Mouse (Mus musculus) CH12.LX (cell line): ENCODE measurements around the gene Olfr1495. TPM values are rescaled to one million over a fixed set of nuclear protein-coding genes. Genes with fewer than 3 reads are reported as not detected.
A peak's percentile ranks its signal among the peaks of the same experiment; 100 is the strongest.
"Not testable (repeated sequence)": the region's sequence is repeated elsewhere in the genome, so short reads cannot be mapped to it uniquely, and the experiment has no call there.

Experiments used
- DNase-seq: peaks from one replicate; pipeline ENCODE4 v3.0.0-alpha.2; 2013; ENCODE audit errors: extremely low read depth
- H3K27ac ChIP-seq: 2 replicates; pipeline ENCODE4 v1.5.1; 2012; ENCODE audit warnings: low read depth, mild to moderate bottlenecking, control low read depth, moderate library complexity; ENCODE audit not compliant: insufficient read depth
- H3K27me3 ChIP-seq: replicated peaks from 2 replicates; pipeline ENCODE3; 2012; ENCODE audit warnings: inconsistent platforms
- H3K36me3 ChIP-seq, 2 experiments: replicated peaks in 1 of 2; 2 replicates each; pipeline versions ENCODE3 to v1.6.1; 2012; ENCODE audit warnings: inconsistent platforms in 1 of 2, low read length in 1 of 2, mild to moderate bottlenecking in 1 of 2, mixed read lengths in 1 of 2, moderate library complexity in 1 of 2; ENCODE audit not compliant: control insufficient read depth in 1 of 2, insufficient read depth in 1 of 2
- H3K4me1 ChIP-seq, 2 experiments: 2 replicates each; pipeline ENCODE4 v1.6.1; 2012; ENCODE audit warnings: inconsistent platforms in 1 of 2, moderate library complexity in 1 of 2; ENCODE audit not compliant: insufficient read depth in 2 of 2, control insufficient read depth in 1 of 2
- H3K4me2 ChIP-seq: 2 replicates; pipeline ENCODE4 v1.6.1; 2012; ENCODE audit warnings: low read depth, mild to moderate bottlenecking, control low read depth; ENCODE audit not compliant: poor library complexity, insufficient read depth, severe bottlenecking
- H3K4me3 ChIP-seq, 3 experiments: fragments of 150-350 bp in 1 of 3; sonication (generic) in 1 of 3; replicated peaks in 1 of 3; 2 replicates each; pipeline versions ENCODE3 to v1.5.1; 2011 to 2012; ENCODE audit warnings: low read depth in 2 of 3, low read length in 2 of 3, mild to moderate bottlenecking in 2 of 3, moderate library complexity in 2 of 3, control low read depth in 1 of 3, improper control_type of control experiment in 1 of 3, inconsistent platforms in 1 of 3, mixed read lengths in 1 of 3; ENCODE audit not compliant: poor library complexity in 1 of 3
- H3K79me2 ChIP-seq: replicated peaks from 2 replicates; pipeline ENCODE4 v1.6.1; 2012; ENCODE audit warnings: mild to moderate bottlenecking, moderate library complexity; ENCODE audit not compliant: control insufficient read depth, poor library complexity, insufficient read depth, severe bottlenecking; ENCODE audit errors: extremely low read depth
- H3K9ac ChIP-seq: 2 replicates; pipeline ENCODE4 v1.6.1; 2012; ENCODE audit warnings: low read depth, mild to moderate bottlenecking, control low read depth, moderate library complexity; ENCODE audit not compliant: insufficient read depth
- H3K9me3 ChIP-seq: replicated peaks from 2 replicates; pipeline ENCODE3; 2012; ENCODE audit warnings: low read length, inconsistent platforms, mixed read lengths
- CHD1 ChIP-seq: IDR thresholded peaks from 2 replicates; pipeline ENCODE4 v1.6.1; 2012; ENCODE audit warnings: low read depth, low read length, improper control_type of control experiment, inconsistent platforms
- CTCF ChIP-seq, 2 experiments: IDR thresholded peaks in 1 of 2; conservative IDR thresholded peaks in 1 of 2; 2 replicates each; pipeline ENCODE4 v1.5.1; 2011 to 2012; ENCODE audit warnings: low read depth in 2 of 2, low read length in 2 of 2, improper control_type of control experiment in 1 of 2, inconsistent platforms in 1 of 2, mild to moderate bottlenecking in 1 of 2, moderate library complexity in 1 of 2
- ELF1 ChIP-seq: IDR thresholded peaks from 2 replicates; pipeline ENCODE4 v1.6.1; 2014; ENCODE audit warnings: low read depth, mild to moderate bottlenecking, inconsistent platforms, low read length, improper control_type of control experiment
- JUN ChIP-seq: IDR thresholded peaks from 2 replicates; pipeline ENCODE4 v1.6.1; 2011; ENCODE audit warnings: low read depth, mild to moderate bottlenecking, low read length, improper control_type of control experiment, moderate library complexity; ENCODE audit not compliant: insufficient read depth
- JUND ChIP-seq: conservative IDR thresholded peaks from 2 replicates; pipeline ENCODE4 v1.6.1; 2011; ENCODE audit warnings: low read depth, low read length, improper control_type of control experiment
- MAZ ChIP-seq: IDR thresholded peaks from 2 replicates; pipeline ENCODE4 v1.6.1; 2012; ENCODE audit warnings: low read depth, mild to moderate bottlenecking, inconsistent platforms, low read length, improper control_type of control experiment, moderate library complexity
- MEF2A ChIP-seq: IDR thresholded peaks from 2 replicates; pipeline ENCODE4 v1.6.1; 2014; ENCODE audit warnings: low read depth, mild to moderate bottlenecking, inconsistent platforms, low read length, improper control_type of control experiment, borderline replicate concordance
- PAX5 ChIP-seq: IDR thresholded peaks from 2 replicates; pipeline ENCODE4 v1.6.1; 2012; ENCODE audit warnings: low read length, inconsistent platforms, mixed read lengths
- POLR2AphosphoS2 ChIP-seq: IDR thresholded peaks from 2 replicates; pipeline ENCODE4 v1.6.1; 2011; ENCODE audit warnings: low read depth, low read length, improper control_type of control experiment
- RAD21 ChIP-seq: IDR thresholded peaks from 2 replicates; pipeline ENCODE4 v1.6.1; 2011; ENCODE audit warnings: low read depth, mild to moderate bottlenecking, low read length, improper control_type of control experiment, moderate library complexity
- SIN3A ChIP-seq: IDR thresholded peaks from 2 replicates; pipeline ENCODE4 v1.6.1; 2012; ENCODE audit warnings: low read length, improper control_type of control experiment, inconsistent platforms
- SMC3 ChIP-seq: IDR thresholded peaks from 2 replicates; pipeline ENCODE4 v1.6.1; 2011; ENCODE audit warnings: low read depth, low read length, improper control_type of control experiment
- UBTF ChIP-seq: IDR thresholded peaks from 2 replicates; pipeline ENCODE4 v1.6.1; 2012; ENCODE audit warnings: low read depth, mild to moderate bottlenecking, inconsistent platforms, low read length, improper control_type of control experiment, moderate library complexity
- ZMIZ1 ChIP-seq: IDR thresholded peaks from 2 replicates; pipeline ENCODE4 v1.6.1; 2012; ENCODE audit warnings: low read depth, mild to moderate bottlenecking, inconsistent platforms, low read length, improper control_type of control experiment
- dilution Hi-C: fragments of 300-500 bp; cut with MboI; formaldehyde crosslinking; loops from 2 replicates; pipeline ENCODE4 v1.14.3; 2020; ENCODE audit warnings: low sequenced_read_pairs; ENCODE audit not compliant: extremely low pct_unique_long_range_greater_than_20kb, extremely low pct_ligation_motif_present
- in situ Hi-C: fragments of 300-500 bp; cut with MboI; formaldehyde crosslinking; loops from 3 replicates; pipeline ENCODE4 v1.14.3; 2019; ENCODE audit warnings: low sequenced_read_pairs, low pct_ligation_motif_present, low pct_unique_long_range_greater_than_20kb, mixed read lengths
- polyA plus RNA-seq: library from polyadenylated mRNA; unstranded; fragments of >175 nt; gene quantifications from 2 replicates; pipeline ENCODE4 v1.2.1, GENCODE M21; 2012; ENCODE audit warnings: low read depth; ENCODE audit not compliant: insufficient read length
- total RNA-seq, 2 experiments: library from RNA; depleted of rRNA; stranded (reverse); fragments of 300-350 nt in 1 of 2; fragments of >200 nt in 1 of 2; gene quantifications; 2 replicates each; pipeline ENCODE4 v1.2.3; 2012 to 2014

Olfr1495 gene
- total and polyA plus RNA-seq, 3 experiments: not detected

DNA sequence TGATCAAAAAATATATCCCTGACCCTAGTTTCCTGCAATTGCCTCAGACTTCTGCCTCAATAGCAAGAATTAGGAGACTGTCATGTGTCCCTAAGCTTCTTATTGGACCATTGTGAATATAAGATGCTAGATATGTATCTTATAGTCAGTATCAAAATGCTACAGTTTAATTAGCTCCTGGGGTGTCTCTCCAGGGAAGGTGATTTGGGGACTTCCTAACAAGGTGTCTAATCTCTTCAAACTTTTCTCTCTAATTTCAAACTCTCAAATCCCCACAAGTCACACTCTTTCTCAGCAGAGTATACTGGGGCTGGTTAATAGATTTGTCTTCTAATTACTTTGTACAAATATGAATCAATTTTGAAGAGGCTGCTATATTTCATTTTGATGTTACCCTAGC, 33.7 kb downstream of the Olfr1495 start, which contains the start of gene Olfr1497:
Olfr1497 (minus strand) TSS at position 101 of the 400 bp plus-strand sequence.
- Histone ChIP-seq H3K36me3 (no peaks in the 10 kb centered on the region), H3K4me3 (no peak within 1 kb of the TSS), H3K27ac (no peak within 1 kb of the TSS), H3K79me2 (no peaks in the 10 kb centered on the region), H3K9ac (no peak within 1 kb of the TSS), H3K4me2 (no peak within 1 kb of the TSS), H3K9me3 (no peaks in the 10 kb centered on the region), H3K27me3 (no peaks in the 10 kb centered on the region), H3K4me1 (no peaks in the 10 kb centered on the region)
- TF ChIP-seq ELF1: no peak
- TF ChIP-seq MEF2A: no peak
- no peak for TF ChIP-seq JUND
- no peak for TF ChIP-seq RAD21
- no peak for TF ChIP-seq JUN
- no peak for TF ChIP-seq PAX5
- TF ChIP-seq MAZ: no peak
- TF ChIP-seq CHD1: no peak
- TF ChIP-seq SIN3A: no peak
- TF ChIP-seq POLR2AphosphoS2: no peak
- no peak for TF ChIP-seq ZMIZ1
- dilution Hi-C loops (no loop called here), in situ Hi-C loops (no loop called here)
- no peak for DNase-seq

DNA sequence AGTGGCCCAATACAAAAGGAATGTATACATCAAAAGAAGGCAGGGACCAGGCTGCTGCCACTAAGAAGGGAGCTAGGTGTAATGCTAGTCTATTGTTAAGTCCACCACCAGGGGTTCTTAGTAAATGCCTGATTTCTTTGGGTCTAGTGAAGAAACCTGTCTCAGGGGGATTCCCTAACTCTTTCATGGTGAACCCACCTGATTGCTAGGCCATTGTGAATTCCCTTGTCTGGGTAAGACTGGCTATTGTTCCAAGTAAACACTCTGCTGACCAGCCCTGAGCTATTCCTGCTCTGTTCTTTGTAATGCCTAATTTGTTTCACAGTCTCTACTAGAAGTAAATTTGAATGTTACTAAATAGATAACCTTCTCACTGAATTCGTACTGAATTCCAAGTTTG, 41.1 kb downstream of the Olfr1495 start:
- H3K4me2 ChIP-seq, H3K27me3 ChIP-seq, H3K79me2 ChIP-seq, H3K36me3 ChIP-seq, H3K9me3 ChIP-seq, H3K4me1 ChIP-seq, H3K9ac ChIP-seq, H3K4me3 ChIP-seq, DNase-seq, dilution Hi-C loops, in situ Hi-C loops, H3K27ac ChIP-seq: not testable (repeated sequence)

DNA sequence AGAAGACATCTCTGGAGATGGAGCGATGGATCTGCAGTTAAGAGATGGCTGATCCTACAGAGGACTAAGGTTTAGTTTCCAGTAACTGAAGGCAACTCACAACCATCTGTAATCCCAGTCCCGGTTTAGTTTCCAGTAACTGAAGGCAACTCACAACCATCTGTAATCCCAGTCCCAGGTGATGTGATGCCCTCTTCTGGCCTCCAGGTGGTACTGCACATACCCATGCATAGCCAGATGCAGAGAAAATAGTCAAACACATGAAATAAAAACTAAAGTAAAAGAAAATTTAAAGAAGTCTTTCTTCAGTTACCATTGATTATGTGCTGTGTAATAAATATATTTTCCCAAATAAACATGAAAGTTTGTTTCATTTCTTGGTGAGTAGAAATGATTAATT, 48.4 kb downstream of the Olfr1495 start:
- dilution Hi-C loops: no loop called here
- no peaks in the 10 kb centered on the region for H3K9me3 ChIP-seq
- H3K9ac ChIP-seq: no peak overlapping the region
- in situ Hi-C loops: no loop called here
- H3K79me2 ChIP-seq: no peaks in the 10 kb centered on the region
- no peak overlapping the region for H3K27ac ChIP-seq
- H3K4me2 ChIP-seq: no peak overlapping the region
- DNase-seq: peak; percentile 35
- TF ChIP-seq ELF1 (no peak), UBTF (no peak), RAD21 (peak; percentile 60), SMC3 (peak; percentile 60), CTCF (conservative IDR thresholded peaks at IDR 0.05 in 1 of 2, IDR thresholded peaks at IDR 0.05 in 1 of 2; ENCODE audit: low read depth in 2 of 2, low read length in 2 of 2) (peak; percentile 70 to 85)
- TF ChIP-seq, all 38 proteins: peak for 3
- Histone ChIP-seq H3K36me3 (no peaks in the 10 kb centered on the region), H3K4me1 (no peaks in the 10 kb centered on the region), H3K4me3 (no peak overlapping the region), H3K27me3 (no peaks in the 10 kb centered on the region)
